Mouse (Mus musculus) myocyte (in vitro differentiated cells): ENCODE measurements around the gene Poglut1. TPM values are rescaled to one million over a fixed set of nuclear protein-coding genes. Genes with fewer than 3 reads are reported as not detected.

Experiments used
- H3K27me3 ChIP-seq: one replicate; pipeline ENCODE4 v1.6.1; 2011; ENCODE audit not compliant: control insufficient read depth, insufficient read depth, insufficient read length
- H3K36me3 ChIP-seq: one replicate; pipeline ENCODE4 v1.6.1; 2011; ENCODE audit not compliant: control insufficient read depth, insufficient read depth
- H3K4me2 ChIP-seq: one replicate; pipeline ENCODE4 v1.6.1; 2011; ENCODE audit warnings: low read depth, control low read depth
- H3K4me3 ChIP-seq: one replicate; pipeline ENCODE4 v1.5.1; 2011; ENCODE audit warnings: mild to moderate bottlenecking, control low read depth, moderate library complexity
- H3K79me2 ChIP-seq: one replicate; pipeline ENCODE4 v1.6.1; 2011; ENCODE audit not compliant: control insufficient read depth, insufficient read depth
- H3ac ChIP-seq: one replicate; pipeline ENCODE4 v1.6.1; 2011; ENCODE audit not compliant: control insufficient read depth, insufficient read length
- CEBPB ChIP-seq: IDR thresholded peaks from 2 replicates; pipeline ENCODE4 v1.6.1; 2011; ENCODE audit warnings: mild to moderate bottlenecking, moderate library complexity; ENCODE audit not compliant: poor library complexity, insufficient read depth, severe bottlenecking
- E2F4 ChIP-seq: IDR thresholded peaks from one replicate; pipeline ENCODE4 v1.6.1; 2011; ENCODE audit warnings: mild to moderate bottlenecking, control low read depth, moderate library complexity; ENCODE audit not compliant: insufficient read depth
- MAX ChIP-seq: IDR thresholded peaks from one replicate; pipeline ENCODE4 v1.6.1; 2011; ENCODE audit warnings: low read depth, mild to moderate bottlenecking, control low read depth
- MYOD1 ChIP-seq, 3 experiments: IDR thresholded peaks; one replicate each; pipeline ENCODE4 v1.6.1; 2011; ENCODE audit warnings: control low read depth in 2 of 3, low read depth in 2 of 3, mild to moderate bottlenecking in 2 of 3, moderate library complexity in 1 of 3; ENCODE audit not compliant: insufficient read length in 2 of 3, control insufficient read depth in 1 of 3
- MYOG ChIP-seq, 3 experiments: IDR thresholded peaks; one replicate each; pipeline ENCODE4 v1.6.1; 2011; ENCODE audit warnings: control low read depth in 2 of 3, low read depth in 2 of 3, mild to moderate bottlenecking in 2 of 3; ENCODE audit not compliant: insufficient read length in 2 of 3, control insufficient read depth in 1 of 3, insufficient read depth in 1 of 3
- POLR2A ChIP-seq: IDR thresholded peaks from one replicate; pipeline ENCODE4 v1.6.1; 2011; ENCODE audit warnings: low read depth, mild to moderate bottlenecking, control low read depth, moderate library complexity; ENCODE audit not compliant: insufficient read length
- POLR2AphosphoS2 ChIP-seq: IDR thresholded peaks from one replicate; pipeline ENCODE4 v1.6.1; 2011; ENCODE audit warnings: low read depth, control low read depth; ENCODE audit not compliant: insufficient read length
- REST ChIP-seq: IDR thresholded peaks from one replicate; pipeline ENCODE4 v1.6.1; 2011; ENCODE audit warnings: mild to moderate bottlenecking, control low read depth, moderate library complexity; ENCODE audit not compliant: insufficient read depth, insufficient read length
- SRF ChIP-seq: IDR thresholded peaks from one replicate; pipeline ENCODE4 v1.6.1; 2011; ENCODE audit warnings: low read depth; ENCODE audit not compliant: control insufficient read depth, insufficient read length
- TCF12 ChIP-seq: IDR thresholded peaks from one replicate; pipeline ENCODE4 v1.6.1; 2011; ENCODE audit warnings: mild to moderate bottlenecking, control low read depth; ENCODE audit not compliant: poor library complexity, insufficient read depth, severe bottlenecking
- TCF3 ChIP-seq: IDR thresholded peaks from one replicate; pipeline ENCODE4 v1.6.1; 2011; ENCODE audit warnings: low read depth, control low read depth; ENCODE audit not compliant: insufficient read length
- USF1 ChIP-seq: IDR thresholded peaks from one replicate; pipeline ENCODE4 v1.6.1; 2011; ENCODE audit warnings: low read depth, mild to moderate bottlenecking, control low read depth, moderate library complexity
- polyA plus RNA-seq: library from polyadenylated mRNA; unstranded; fragments of >200 nt; fragmentation: generic; extraction: Trizol; gene quantifications from one replicate; pipeline ENCODE4 v1.2.1, GENCODE M21; 2012; ENCODE audit warnings: missing spikeins

Poglut1 gene
- polyA plus RNA-seq, 1 experiment = 25.5 TPM

- no peaks in the 10 kb centered on the region for H3K27me3 ChIP-seq
- peaks cover 21% of the 10 kb centered on the region for H3K36me3 ChIP-seq
Observed at GRCm38 (mm10) chr16:38592946-38593345, 42.9 kb upstream of the Poglut1 start.

GRCm38 (mm10) chr16:38592026-38592678, 42.1 kb upstream of the Poglut1 start:
- H3K36me3 ChIP-seq = peaks cover 29% of the 10 kb centered on the region
- H3K79me2 ChIP-seq = no peaks in the 10 kb centered on the region
- H3K27me3 ChIP-seq = no peaks in the 10 kb centered on the region

More at GRCm38 (mm10) chr16:38592946-38593345, 42.9 kb upstream of the Poglut1 start:
- no peak for TF ChIP-seq CEBPB
- TF ChIP-seq POLR2A = no peak
- no peak for TF ChIP-seq MYOD1 (IDR thresholded peaks at IDR 0.05; ENCODE audit: control insufficient read depth in 1 of 3, insufficient read length in 2 of 3, low read depth in 2 of 3)
- TF ChIP-seq TCF3 = no peak
- no peak for TF ChIP-seq TCF12
- no peak for TF ChIP-seq SRF
- no peak for TF ChIP-seq MAX
- no peak for TF ChIP-seq E2F4
- no peak for TF ChIP-seq REST
- Histone ChIP-seq H3ac (no peak overlapping the region), H3K4me3 (no peak overlapping the region), H3K4me2 (no peak overlapping the region), H3K79me2 (no peaks in the 10 kb centered on the region)

GRCm38 (mm10) chr16:38591506-38591905, 41.4 kb upstream of the Poglut1 start:
- H3K27me3 ChIP-seq = no peaks in the 10 kb centered on the region
- TF ChIP-seq E2F4 (no peak), MYOG (IDR thresholded peaks at IDR 0.05; ENCODE audit: control insufficient read depth in 1 of 3, insufficient read depth in 1 of 3, insufficient read length in 2 of 3, low read depth in 2 of 3) (no peak), TCF3 (no peak), TCF12 (no peak), USF1 (no peak), POLR2A (no peak), REST (no peak), MAX (no peak), MYOD1 (IDR thresholded peaks at IDR 0.05; ENCODE audit: control insufficient read depth in 1 of 3, insufficient read length in 2 of 3, low read depth in 2 of 3) (no peak), CEBPB (no peak), SRF (no peak), POLR2AphosphoS2 (no peak)
- H3K4me3 ChIP-seq = no peak overlapping the region
- no peak overlapping the region for H3K4me2 ChIP-seq
- peaks cover 35% of the 10 kb centered on the region for H3K36me3 ChIP-seq
- H3ac ChIP-seq = no peak overlapping the region
- no peaks in the 10 kb centered on the region for H3K79me2 ChIP-seq

More at GRCm38 (mm10) chr16:38592026-38592678, 42.1 kb upstream of the Poglut1 start:
- no peak overlapping the region for H3K4me3 ChIP-seq
- no peak for TF ChIP-seq USF1
- no peak for TF ChIP-seq SRF
- no peak for TF ChIP-seq TCF12
- no peak for TF ChIP-seq MAX
- no peak for TF ChIP-seq REST
- TF ChIP-seq TCF3 = no peak
- no peak for TF ChIP-seq CEBPB
- no peak for TF ChIP-seq MYOG (IDR thresholded peaks at IDR 0.05; ENCODE audit: control insufficient read depth in 1 of 3, insufficient read depth in 1 of 3, insufficient read length in 2 of 3, low read depth in 2 of 3)
- TF ChIP-seq MYOD1 (IDR thresholded peaks at IDR 0.05; ENCODE audit: control insufficient read depth in 1 of 3, insufficient read length in 2 of 3, low read depth in 2 of 3) = no peak
- no peak for TF ChIP-seq POLR2AphosphoS2
- TF ChIP-seq E2F4 = no peak
- no peak for TF ChIP-seq POLR2A
- no peak overlapping the region for H3ac ChIP-seq
- H3K4me2 ChIP-seq = no peak overlapping the region

- no peak for TF ChIP-seq E2F4
- no peak for TF ChIP-seq MYOD1 (IDR thresholded peaks at IDR 0.05; ENCODE audit: control insufficient read depth in 1 of 3, insufficient read length in 2 of 3, low read depth in 2 of 3)
- no peak for TF ChIP-seq CEBPB
- TF ChIP-seq POLR2A = no peak
- TF ChIP-seq POLR2AphosphoS2 = no peak
- no peak for TF ChIP-seq TCF12
- Histone ChIP-seq H3K79me2 (no peaks in the 10 kb centered on the region), H3K4me3 (no peak overlapping the region), H3ac (no peak overlapping the region), H3K4me2 (no peak overlapping the region), H3K27me3 (no peaks in the 10 kb centered on the region), H3K36me3 (peaks cover 63% of the 10 kb centered on the region)
Observed at GRCm38 (mm10) chr16:38587572-38587971, 37.5 kb upstream of the Poglut1 start.

- H3K27me3 ChIP-seq = no peaks in the 10 kb centered on the region
- H3K36me3 ChIP-seq = peaks cover 67% of the 10 kb centered on the region
- TF ChIP-seq REST (no peak), POLR2A (no peak), MYOG (IDR thresholded peaks at IDR 0.05; ENCODE audit: control insufficient read depth in 1 of 3, insufficient read depth in 1 of 3, insufficient read length in 2 of 3, low read depth in 2 of 3) (no peak), CEBPB (no peak)
- H3K4me2 ChIP-seq = no peak overlapping the region
- H3ac ChIP-seq = no peak overlapping the region
- no peak overlapping the region for H3K4me3 ChIP-seq
- H3K79me2 ChIP-seq = no peaks in the 10 kb centered on the region
Observed at GRCm38 (mm10) chr16:38587163-38587562, 37.1 kb upstream of the Poglut1 start.
